Mouse (Mus musculus) MEL (cell line): ENCODE measurements around the gene Traf3ip2. TPM values are rescaled to one million over a fixed set of nuclear protein-coding genes. Genes with fewer than 3 reads are reported as not detected.

ENCODE experiments used
- DNase-seq: peaks from one replicate; pipeline ENCODE4 v3.0.0; 2011; ENCODE audit warnings: low read depth, low spot score
- H3K27ac ChIP-seq: 2 replicates; pipeline ENCODE4 v1.5.1; 2012; ENCODE audit warnings: low read depth, mild to moderate bottlenecking, control low read depth, low read length, moderate library complexity; ENCODE audit not compliant: control insufficient read depth
- H3K27me3 ChIP-seq, 2 experiments: fragments of 150-350 bp in 1 of 2; sonication (generic) in 1 of 2; 2 replicates each; pipeline ENCODE4 v1.6.1; 2012; ENCODE audit warnings: low read length in 2 of 2, mild to moderate bottlenecking in 2 of 2, improper control_type of control experiment in 1 of 2, moderate library complexity in 1 of 2; ENCODE audit not compliant: insufficient read depth in 2 of 2, control insufficient read depth in 1 of 2
- H3K36me3 ChIP-seq, 2 experiments: 2 replicates each; pipeline ENCODE4 v1.6.1; 2012 to 2014; ENCODE audit warnings: low read length in 2 of 2, improper control_type of control experiment in 1 of 2, inconsistent platforms in 1 of 2, mild to moderate bottlenecking in 1 of 2; ENCODE audit not compliant: insufficient read depth in 2 of 2, control insufficient read depth in 1 of 2
- H3K4me1 ChIP-seq, 2 experiments: fragments of 150-350 bp in 1 of 2; sonication (generic) in 1 of 2; 2 replicates each; pipeline ENCODE4 v1.6.1; 2012; ENCODE audit warnings: low read length in 2 of 2, improper control_type of control experiment in 1 of 2, mild to moderate bottlenecking in 1 of 2; ENCODE audit not compliant: insufficient read depth in 2 of 2, control insufficient read depth in 1 of 2
- H3K4me3 ChIP-seq, 2 experiments: fragments of 150-350 bp in 1 of 2; sonication (generic) in 1 of 2; 2 replicates each; pipeline ENCODE4 v1.5.1; 2012; ENCODE audit warnings: low read depth in 2 of 2, low read length in 2 of 2, mild to moderate bottlenecking in 2 of 2, moderate library complexity in 2 of 2, control low read depth in 1 of 2, improper control_type of control experiment in 1 of 2; ENCODE audit not compliant: control insufficient read depth in 1 of 2, insufficient read depth in 1 of 2
- H3K79me2 ChIP-seq: 2 replicates; pipeline ENCODE4 v1.6.1; 2012; ENCODE audit warnings: mild to moderate bottlenecking, low read length, moderate library complexity; ENCODE audit not compliant: control insufficient read depth, poor library complexity, insufficient read depth
- H3K9ac ChIP-seq: 2 replicates; pipeline ENCODE4 v1.6.1; 2012; ENCODE audit warnings: low read depth, mild to moderate bottlenecking, control low read depth, low read length, moderate library complexity; ENCODE audit not compliant: control insufficient read depth, poor library complexity, severe bottlenecking
- H3K9me3 ChIP-seq: fragments of 150-350 bp; sonication (generic); replicated peaks from 2 replicates; pipeline ENCODE4 v1.6.1; 2012; ENCODE audit warnings: mild to moderate bottlenecking, low read length, improper control_type of control experiment, moderate library complexity; ENCODE audit not compliant: insufficient read depth
- CHD1 ChIP-seq: IDR thresholded peaks from 2 replicates; pipeline ENCODE4 v1.6.1; 2012; ENCODE audit warnings: low read depth, mild to moderate bottlenecking, inconsistent platforms, low read length, improper control_type of control experiment
- CHD2 ChIP-seq: IDR thresholded peaks from 2 replicates; pipeline ENCODE4 v1.6.1; 2011; ENCODE audit warnings: low read length, improper control_type of control experiment
- CTCF ChIP-seq, 3 experiments: IDR thresholded peaks in 2 of 3; conservative IDR thresholded peaks in 1 of 3; 2 replicates each; pipeline ENCODE4 v1.5.1; 2011 to 2012; ENCODE audit warnings: low read length in 3 of 3, low read depth in 2 of 3, mild to moderate bottlenecking in 2 of 3, improper control_type of control experiment in 1 of 3, inconsistent platforms in 1 of 3, mixed read lengths in 1 of 3, moderate library complexity in 1 of 3; ENCODE audit not compliant: control insufficient read depth in 1 of 3, insufficient read depth in 1 of 3, poor library complexity in 1 of 3, severe bottlenecking in 1 of 3
- EP300 ChIP-seq, 2 experiments: IDR thresholded peaks; 2 replicates each; pipeline ENCODE4 v1.6.1; 2011; ENCODE audit warnings: improper control_type of control experiment in 2 of 2, low read length in 2 of 2, low read depth in 1 of 2, mild to moderate bottlenecking in 1 of 2
- ETS1 ChIP-seq: IDR thresholded peaks from 2 replicates; pipeline ENCODE4 v1.6.1; 2012; ENCODE audit warnings: low read depth, mild to moderate bottlenecking, inconsistent platforms, low read length, improper control_type of control experiment, moderate library complexity
- GABPA ChIP-seq: IDR thresholded peaks from 2 replicates; pipeline ENCODE4 v1.6.1; 2012; ENCODE audit warnings: low read depth, mild to moderate bottlenecking, inconsistent platforms, low read length, improper control_type of control experiment, moderate library complexity
- GATA1 ChIP-seq: IDR thresholded peaks from 2 replicates; pipeline ENCODE4 v1.6.1; 2011; ENCODE audit warnings: low read depth, low read length, improper control_type of control experiment
- JUND ChIP-seq: IDR thresholded peaks from 2 replicates; pipeline ENCODE4 v1.6.1; 2011; ENCODE audit warnings: low read depth, mild to moderate bottlenecking, improper control_type of control experiment, low read length
- MAFK ChIP-seq: IDR thresholded peaks from 2 replicates; pipeline ENCODE4 v1.6.1; 2011; ENCODE audit warnings: low read depth, mild to moderate bottlenecking, low read length, improper control_type of control experiment, borderline replicate concordance
- MAZ ChIP-seq: IDR thresholded peaks from 2 replicates; pipeline ENCODE4 v1.6.1; 2012; ENCODE audit warnings: low read depth, mild to moderate bottlenecking, inconsistent platforms, low read length, improper control_type of control experiment
- MEF2A ChIP-seq: IDR thresholded peaks from 2 replicates; pipeline ENCODE4 v1.6.1; 2014; ENCODE audit warnings: low read depth, mild to moderate bottlenecking, inconsistent platforms, low read length, improper control_type of control experiment; ENCODE audit not compliant: poor library complexity, insufficient replicate concordance, severe bottlenecking; ENCODE audit errors: extremely low read depth
- NRF1 ChIP-seq: IDR thresholded peaks from 2 replicates; pipeline ENCODE4 v1.6.1; 2014; ENCODE audit warnings: low read depth, mild to moderate bottlenecking, inconsistent platforms, low read length, improper control_type of control experiment, moderate library complexity; ENCODE audit not compliant: poor library complexity, insufficient read depth, severe bottlenecking
- POLR2A ChIP-seq, 2 experiments: IDR thresholded peaks; 2 replicates each; pipeline ENCODE4 v1.6.1; 2011 to 2012; ENCODE audit warnings: low read length in 2 of 2, mild to moderate bottlenecking in 2 of 2, control low read depth in 1 of 2, improper control_type of control experiment in 1 of 2, low read depth in 1 of 2, moderate library complexity in 1 of 2; ENCODE audit not compliant: control insufficient read depth in 1 of 2, insufficient read depth in 1 of 2, poor library complexity in 1 of 2
- POLR2AphosphoS2 ChIP-seq: IDR thresholded peaks from 2 replicates; pipeline ENCODE4 v1.6.1; 2011; ENCODE audit warnings: low read length, improper control_type of control experiment
- RAD21 ChIP-seq: IDR thresholded peaks from 2 replicates; pipeline ENCODE4 v1.6.1; 2011; ENCODE audit warnings: mild to moderate bottlenecking, low read depth, low read length, improper control_type of control experiment
- TCF12 ChIP-seq: IDR thresholded peaks from 2 replicates; pipeline ENCODE4 v1.6.1; 2014; ENCODE audit warnings: low read depth, mild to moderate bottlenecking, inconsistent platforms, low read length, improper control_type of control experiment, moderate library complexity
- UBTF ChIP-seq: IDR thresholded peaks from 2 replicates; pipeline ENCODE4 v1.6.1; 2012; ENCODE audit warnings: low read depth, mild to moderate bottlenecking, inconsistent platforms, low read length, improper control_type of control experiment, moderate library complexity, borderline replicate concordance; ENCODE audit not compliant: insufficient read depth
- USF1 ChIP-seq: IDR thresholded peaks from 2 replicates; pipeline ENCODE4 v1.6.1; 2014; ENCODE audit warnings: low read depth, mild to moderate bottlenecking, inconsistent platforms, low read length, improper control_type of control experiment, moderate library complexity
- ZC3H11A ChIP-seq: IDR thresholded peaks from 2 replicates; pipeline ENCODE4 v1.6.1; 2012; ENCODE audit warnings: low read depth, mild to moderate bottlenecking, inconsistent platforms, low read length, improper control_type of control experiment
- ZMIZ1 ChIP-seq: IDR thresholded peaks from 2 replicates; pipeline ENCODE4 v1.6.1; 2012; ENCODE audit warnings: low read depth, mild to moderate bottlenecking, inconsistent platforms, low read length, improper control_type of control experiment, moderate library complexity
- ZNF384 ChIP-seq: IDR thresholded peaks from 2 replicates; pipeline ENCODE4 v1.6.1; 2012; ENCODE audit warnings: low read depth, mild to moderate bottlenecking, inconsistent platforms, low read length, improper control_type of control experiment
- polyA plus RNA-seq, 2 experiments: library from polyadenylated mRNA; stranded (reverse) in 1 of 2; unstranded in 1 of 2; fragments of >175 nt in 1 of 2; fragments of >200 nt in 1 of 2; gene quantifications; 2 replicates each; pipeline versions ENCODE4 v1.2.1 to v1.2.4; 2012; ENCODE audit warnings: low replicate concordance in 2 of 2, low read depth in 1 of 2; ENCODE audit not compliant: insufficient read length in 2 of 2, insufficient read depth in 1 of 2, missing spikeins in 1 of 2
- total RNA-seq: library from RNA; depleted of rRNA; stranded (reverse); fragments of 300-350 nt; gene quantifications from 2 replicates; pipeline ENCODE4 v1.2.3, GENCODE M21; 2012

The Traf3ip2 gene
- total and polyA plus RNA-seq, 3 experiments = 1.3 to 3.0 TPM; not detected in 1

- Histone ChIP-seq H3K36me3 (no peaks in the 10 kb centered on the region), H3K9ac (no peak overlapping the region), H3K9me3 (no peaks in the 10 kb centered on the region), H3K4me3 (no peak overlapping the region), H3K27me3 (no peaks in the 10 kb centered on the region), H3K27ac (no peak overlapping the region), H3K4me1 (no peaks in the 10 kb centered on the region), H3K79me2 (no peaks in the 10 kb centered on the region)
- no peak for DNase-seq
- TF ChIP-seq TCF12 (no peak), POLR2A (IDR thresholded peaks at IDR 0.05; ENCODE audit: control insufficient read depth in 1 of 2, insufficient read depth in 1 of 2, low read depth in 1 of 2, low read length in 2 of 2, poor library complexity in 1 of 2) (no peak), CTCF (IDR thresholded peaks at IDR 0.05 in 2 of 3, conservative IDR thresholded peaks at IDR 0.05 in 1 of 3; ENCODE audit: control insufficient read depth in 1 of 3, insufficient read depth in 1 of 3, low read depth in 2 of 3, low read length in 3 of 3, poor library complexity in 1 of 3, severe bottlenecking in 1 of 3) (no peak), GATA1 (no peak), ZNF384 (no peak), NRF1 (no peak), CHD2 (no peak), ETS1 (no peak), USF1 (no peak), CHD1 (no peak), EP300 (IDR thresholded peaks at IDR 0.05; ENCODE audit: low read depth in 1 of 2, low read length in 2 of 2) (no peak), RAD21 (no peak), JUND (no peak), ZMIZ1 (no peak), UBTF (no peak), ZC3H11A (no peak), POLR2AphosphoS2 (no peak), MAFK (no peak), MAZ (no peak), GABPA (no peak)
These were observed 3.5 kb downstream of the Traf3ip2 start for GRCm38 (mm10) chr10:39616230-39616590.

DNA sequence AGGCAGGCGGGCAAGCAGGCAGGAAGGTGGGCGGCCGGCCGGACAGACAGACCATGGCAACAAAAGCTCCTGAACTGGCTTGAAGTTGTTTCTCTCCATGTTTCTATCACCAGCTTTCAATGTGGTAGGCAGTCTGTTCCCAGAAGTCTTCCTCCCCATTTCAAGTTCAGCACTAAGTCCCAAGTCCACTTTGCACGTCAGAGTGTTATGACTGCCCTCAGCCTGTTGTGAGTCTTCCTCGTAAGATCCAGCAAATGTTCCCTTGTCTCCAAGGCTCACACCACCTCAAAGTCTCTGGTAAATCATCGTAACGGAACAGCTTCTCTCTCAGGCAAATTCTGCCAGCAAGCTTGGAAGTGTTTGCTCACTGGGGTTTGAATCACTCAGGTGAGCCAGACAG is 3.9 kb downstream of the Traf3ip2 start:
- Histone ChIP-seq H3K27me3 (no peaks in the 10 kb centered on the region), H3K36me3 (no peaks in the 10 kb centered on the region), H3K27ac (no peak overlapping the region), H3K79me2 (no peaks in the 10 kb centered on the region), H3K4me3 (no peak overlapping the region), H3K9me3 (no peaks in the 10 kb centered on the region), H3K4me1 (no peaks in the 10 kb centered on the region), H3K9ac (no peak overlapping the region)
- no peak for TF ChIP-seq ZNF384
- no peak for TF ChIP-seq MEF2A
- no peak for TF ChIP-seq POLR2A (IDR thresholded peaks at IDR 0.05; ENCODE audit: control insufficient read depth in 1 of 2, insufficient read depth in 1 of 2, low read depth in 1 of 2, low read length in 2 of 2, poor library complexity in 1 of 2)
- no peak for DNase-seq
